Mouse (Mus musculus) embryonic facial prominence, embryonic 11.5 days (tissue): ENCODE data around the gene Tapbpl. TPM values are rescaled to one million over a fixed set of nuclear protein-coding genes. Genes with fewer than 3 reads are reported as not detected.
A peak's percentile ranks its signal among the peaks of the same experiment; 100 is the strongest.

Experiments
- ATAC-seq: fragments of 200-750 bp; cut with Nextera tagmentation; replicated peaks from 2 replicates; pipeline ENCODE4 v1.8.0; 2017; ENCODE audit warnings: low read depth; ENCODE audit not compliant: insufficient number of reproducible peaks, low FRiP score, low TSS enrichment
- DNase-seq: peaks from one replicate; pipeline ENCODE4 v3.0.0-alpha.2; 2015; ENCODE audit warnings: low spot score
- H3K27ac ChIP-seq: fragments of 300-500 bp; sonication (generic); replicated peaks from 2 replicates; pipeline ENCODE4 v1.5.1; 2014; ENCODE audit warnings: mild to moderate bottlenecking, low read depth, low read length, control low read depth
- H3K27me3 ChIP-seq: fragments of 300-500 bp; sonication (generic); 2 replicates; pipeline ENCODE4 v1.6.1; 2014; ENCODE audit warnings: mild to moderate bottlenecking, low read length, moderate library complexity, mixed read lengths; ENCODE audit not compliant: control insufficient read depth, insufficient read depth
- H3K36me3 ChIP-seq: fragments of 300-500 bp; sonication (generic); replicated peaks from 2 replicates; pipeline ENCODE4 v1.6.1; 2014; ENCODE audit warnings: low read depth, mild to moderate bottlenecking, low read length, moderate library complexity, mixed read lengths; ENCODE audit not compliant: control insufficient read depth, insufficient read depth
- H3K4me1 ChIP-seq: fragments of 300-500 bp; sonication (generic); 2 replicates; pipeline ENCODE4 v1.6.1; 2014; ENCODE audit warnings: low read length, mixed read lengths; ENCODE audit not compliant: control insufficient read depth, insufficient read depth
- H3K4me2 ChIP-seq: fragments of 300-500 bp; sonication (generic); 2 replicates; pipeline ENCODE4 v1.6.1; 2014; ENCODE audit warnings: low read depth, mild to moderate bottlenecking, control low read depth, low read length, moderate library complexity
- H3K4me3 ChIP-seq: fragments of 300-500 bp; sonication (generic); 2 replicates; pipeline ENCODE4 v1.5.1; 2014; ENCODE audit warnings: low read depth, low read length, control low read depth
- H3K9ac ChIP-seq: fragments of 300-500 bp; sonication (generic); replicated peaks from 2 replicates; pipeline ENCODE4 v1.6.1; 2014; ENCODE audit warnings: mild to moderate bottlenecking, control low read depth, low read length
- H3K9me3 ChIP-seq: fragments of 300-500 bp; sonication (generic); replicated peaks from 2 replicates; pipeline ENCODE4 v1.6.1; 2016; ENCODE audit warnings: mild to moderate bottlenecking, low read length, inconsistent platforms, mixed read lengths; ENCODE audit not compliant: control insufficient read depth
- WGBS: fragments of 180-500 bp; shearing (Covaris S2); extraction: QIAGEN DNeasy Blood & Tissue Kit; methylation state at CpG from one replicate; pipeline ENCODE4 v1.1.7; 2014; 5-methylcytosine and 5-hydroxymethylcytosine counted together
- polyA plus RNA-seq: library from polyadenylated mRNA; unstranded; fragments of >200 nt; fragmentation: Nextera tagmentation; extraction: Ambion mirVana; gene quantifications from 2 replicates; pipeline ENCODE4 v1.2.1, GENCODE M21; 2014

Gene Tapbpl
- polyA plus RNA-seq, 1 experiment from 2014 or later: 1.0 TPM

GRCm38 (mm10) chr6:125237421-125237820 lies 5.8 kb upstream of the Tapbpl start:
- no peaks in the 10 kb centered on the region for H3K27me3 ChIP-seq
- DNase-seq (no peak), ATAC-seq (no peak)
- no peaks in the 10 kb centered on the region for H3K36me3 ChIP-seq
- 89% methylated on average over 4 of the region's 4 CpGs for WGBS
- H3K4me3 ChIP-seq: no peak overlapping the region
- H3K4me1 ChIP-seq: no peaks in the 10 kb centered on the region
- no peak overlapping the region for H3K27ac ChIP-seq
- H3K9ac ChIP-seq: no peak overlapping the region
- H3K4me2 ChIP-seq: no peak overlapping the region
- H3K9me3 ChIP-seq: no peaks in the 10 kb centered on the region

- H3K4me1 ChIP-seq: no peaks in the 10 kb centered on the region; the same call in 1 of the 2 replicates
- no peak for ATAC-seq
- H3K27ac ChIP-seq: no peak within 1 kb of the TSS
Measured at GRCm38 (mm10) chr6:125236782-125237181, 5.1 kb upstream of the Tapbpl start, which contains the start of gene Cd27. TSS of gene Cd27 (minus strand) at chr6:125237010.

GRCm38 (mm10) chr6:125236341-125236740 lies 4.7 kb upstream of the Tapbpl start:
- DNase-seq (no peak), ATAC-seq (no peak)
- no peaks in the 10 kb centered on the region for H3K27me3 ChIP-seq
- H3K4me2 ChIP-seq: no peak overlapping the region
- peaks cover 1% of the 10 kb centered on the region; the same call in 1 of the 2 replicates for H3K4me1 ChIP-seq
- no peaks in the 10 kb centered on the region for H3K9me3 ChIP-seq
- WGBS: 66% methylated on average over 6 of the region's 6 CpGs
- H3K36me3 ChIP-seq: no peaks in the 10 kb centered on the region
- H3K27ac ChIP-seq: no peak overlapping the region
- H3K4me3 ChIP-seq: no peak overlapping the region
- H3K9ac ChIP-seq: no peak overlapping the region; the same call in 1 of the 2 replicates

More at GRCm38 (mm10) chr6:125236782-125237181, 5.1 kb upstream of the Tapbpl start, which contains the start of gene Cd27:
- Histone ChIP-seq H3K4me2 (no peak within 1 kb of the TSS), H3K36me3 (no peaks in the 10 kb centered on the region), H3K9ac (no peak within 1 kb of the TSS; the same call in 1 of the 2 replicates), H3K27me3 (no peaks in the 10 kb centered on the region), H3K4me3 (no peak within 1 kb of the TSS), H3K9me3 (no peaks in the 10 kb centered on the region)
- 40% methylated on average over 6 of the region's 6 CpGs for WGBS
- DNase-seq: no peak

GRCm38 (mm10) chr6:125234520-125234828 lies 2.8 kb upstream of the Tapbpl start:
- peaks cover 2% of the 10 kb centered on the region; the same call in 1 of the 2 replicates for H3K4me1 ChIP-seq
- whole genome bisulfite sequencing: 52% methylated on average over 5 of the region's 5 CpGs
- no peak overlapping the region for H3K4me3 ChIP-seq
- H3K9ac ChIP-seq: no peak overlapping the region
- no peak for ATAC-seq
- no peaks in the 10 kb centered on the region for H3K9me3 ChIP-seq
- H3K4me2 ChIP-seq: no peak overlapping the region
- no peaks in the 10 kb centered on the region for H3K36me3 ChIP-seq
- DNase-seq: no peak
- H3K27ac ChIP-seq: no peak overlapping the region
- H3K27me3 ChIP-seq: no peaks in the 10 kb centered on the region

- no peak overlapping the region for H3K9ac ChIP-seq
- H3K27me3 ChIP-seq: no peaks in the 10 kb centered on the region
- no peak overlapping the region for H3K4me2 ChIP-seq
- peaks cover 2% of the 10 kb centered on the region; the same call in 1 of the 2 replicates for H3K4me1 ChIP-seq
- no peaks in the 10 kb centered on the region for H3K9me3 ChIP-seq
- no peak overlapping the region for H3K27ac ChIP-seq
- WGBS: 50% methylated on average over 7 of the region's 7 CpGs
- DNase-seq: no peak
- H3K4me3 ChIP-seq: no peak overlapping the region
- H3K36me3 ChIP-seq: no peaks in the 10 kb centered on the region
- no peak for ATAC-seq
Measured at GRCm38 (mm10) chr6:125233816-125234519, 2.3 kb upstream of the Tapbpl start.

- ATAC-seq: no peak
- no peak overlapping the region for H3K4me3 ChIP-seq
- peaks cover 2% of the 10 kb centered on the region; the same call in 1 of the 2 replicates for H3K4me1 ChIP-seq
- no peaks in the 10 kb centered on the region for H3K27me3 ChIP-seq
- H3K9ac ChIP-seq: no peak overlapping the region
- no peaks in the 10 kb centered on the region for H3K9me3 ChIP-seq
- H3K27ac ChIP-seq: no peak overlapping the region
- no peaks in the 10 kb centered on the region for H3K36me3 ChIP-seq
- DNase-seq: no peak
- no peak overlapping the region for H3K4me2 ChIP-seq
- WGBS: 68% methylated on average over 6 of the region's 6 CpGs
Measured at GRCm38 (mm10) chr6:125232516-125232915, 856 bp upstream of the Tapbpl start.

- Histone ChIP-seq H3K36me3 (no peaks in the 10 kb centered on the region), H3K27ac (no peak overlapping the region), H3K4me3 (peak overlapping the region; percentile 36), H3K4me1 (peaks cover 2% of the 10 kb centered on the region; the same call in 1 of the 2 replicates), H3K27me3 (no peaks in the 10 kb centered on the region), H3K9me3 (no peaks in the 10 kb centered on the region), H3K4me2 (peak overlapping the region; percentile 75), H3K9ac (peak overlapping the region; percentile 72)
- ATAC-seq: no peak
- 53% methylated on average over 4 of the region's 4 CpGs for WGBS
- DNase-seq: no peak
Measured at GRCm38 (mm10) chr6:125232045-125232437, 381 bp upstream of the Tapbpl start.

GRCm38 (mm10) chr6:125230571-125230970 lies 1.1 kb downstream of the Tapbpl start:
- H3K9me3 ChIP-seq: no peaks in the 10 kb centered on the region
- H3K4me1 ChIP-seq: peaks cover 2% of the 10 kb centered on the region; the same call in 1 of the 2 replicates
- no peak for DNase-seq
- no peak overlapping the region for H3K9ac ChIP-seq
- no peaks in the 10 kb centered on the region for H3K36me3 ChIP-seq
- WGBS: 58% methylated on average over 9 of the region's 9 CpGs
- H3K27me3 ChIP-seq: no peaks in the 10 kb centered on the region
- ATAC-seq: no peak
- no peak overlapping the region for H3K27ac ChIP-seq
- no peak overlapping the region for H3K4me2 ChIP-seq
- no peak overlapping the region for H3K4me3 ChIP-seq
